Mouse (Mus musculus): Measurements from ENCODE around the gene Selenoo. TPM values are rescaled to one million over a fixed set of nuclear protein-coding genes. Genes with fewer than 3 reads are reported as not detected.

Gene Selenoo
- total RNA-seq, 2 experiments from 2014 or later, result 19.3 to 21.1 TPM

GRCm38 (mm10) chr15:89147895-89148294 is 59.0 kb downstream of the Selenoo start:
- DNase-seq (ENCODE audit: low spot score in 2 of 2), result no peak

GRCm38 (mm10) chr15:89148496-89149270 is 59.8 kb downstream of the Selenoo start:
- no peak for DNase-seq (ENCODE audit: low spot score in 2 of 2)

GRCm38 (mm10) chr15:89149271-89150040 is 60.6 kb downstream of the Selenoo start, which contains the start of gene Mapk11:
Gene Mapk11, minus strand, starts transcription at chr15:89149628.
- no peak for DNase-seq (ENCODE audit: low spot score in 2 of 2)

Other genes starting within 250 kb of the Selenoo start
- gene Pim3, start 226.9 kb upstream of the Selenoo start, total RNA-seq (2021), result 10 to 100 TPM; 36.8 to 47.6 TPM
- gene Ttll8, start 134.7 kb upstream of the Selenoo start, total RNA-seq (2021), result 1 to 10 TPM; 1.4 to 2.2 TPM
- gene Mlc1, start 110.1 kb upstream of the Selenoo start, total RNA-seq (2021), result 100 to 1,000 TPM; 122 TPM
- not detected for gene Mov10l1, start 106.2 kb upstream of the Selenoo start, total RNA-seq (2021)
- gene Panx2, start 29.4 kb upstream of the Selenoo start, total RNA-seq (2021), result 100 to 1,000 TPM; 154 to 158 TPM
- 10 to 100 TPM; 20.7 to 23.8 TPM for gene Trabd, start 14.0 kb upstream of the Selenoo start, total RNA-seq (2021)
- gene Tubgcp6, start 34.0 kb downstream of the Selenoo start, total RNA-seq (2021), result 10 to 100 TPM; 29.5 to 30.4 TPM
- gene Hdac10, start 39.6 kb downstream of the Selenoo start, total RNA-seq (2021), result 10 to 100 TPM; 12.4 to 12.5 TPM
- gene Mapk12, start 51.6 kb downstream of the Selenoo start, total RNA-seq (2021), result 1 to 10 TPM; 4.8 to 5.4 TPM
- gene Mapk11, start 60.5 kb downstream of the Selenoo start, total RNA-seq (2021), result 10 to 100 TPM; 19.2 to 21.2 TPM
- 10 to 100 TPM; 46.4 to 55.0 TPM for gene Plxnb2, start 91.7 kb downstream of the Selenoo start, total RNA-seq (2021)
- 10 to 100 TPM; 34.8 to 39.1 TPM for gene Dennd6b, start 107.4 kb downstream of the Selenoo start, total RNA-seq (2021)
- 100 to 1,000 TPM; 157 to 166 TPM for gene Ppp6r2, start 122.5 kb downstream of the Selenoo start, total RNA-seq (2021)
- 100 to 1,000 TPM; 304 to 307 TPM for gene Sbf1, start 226.2 kb downstream of the Selenoo start, total RNA-seq (2021)
- not detected for gene Adm2, start 233.6 kb downstream of the Selenoo start, total RNA-seq (2021)
- gene Miox, start 245.3 kb downstream of the Selenoo start, total RNA-seq (2021), result not detected